Mouse (Mus musculus): ENCODE results near the gene Cx3cr1.

DNA sequence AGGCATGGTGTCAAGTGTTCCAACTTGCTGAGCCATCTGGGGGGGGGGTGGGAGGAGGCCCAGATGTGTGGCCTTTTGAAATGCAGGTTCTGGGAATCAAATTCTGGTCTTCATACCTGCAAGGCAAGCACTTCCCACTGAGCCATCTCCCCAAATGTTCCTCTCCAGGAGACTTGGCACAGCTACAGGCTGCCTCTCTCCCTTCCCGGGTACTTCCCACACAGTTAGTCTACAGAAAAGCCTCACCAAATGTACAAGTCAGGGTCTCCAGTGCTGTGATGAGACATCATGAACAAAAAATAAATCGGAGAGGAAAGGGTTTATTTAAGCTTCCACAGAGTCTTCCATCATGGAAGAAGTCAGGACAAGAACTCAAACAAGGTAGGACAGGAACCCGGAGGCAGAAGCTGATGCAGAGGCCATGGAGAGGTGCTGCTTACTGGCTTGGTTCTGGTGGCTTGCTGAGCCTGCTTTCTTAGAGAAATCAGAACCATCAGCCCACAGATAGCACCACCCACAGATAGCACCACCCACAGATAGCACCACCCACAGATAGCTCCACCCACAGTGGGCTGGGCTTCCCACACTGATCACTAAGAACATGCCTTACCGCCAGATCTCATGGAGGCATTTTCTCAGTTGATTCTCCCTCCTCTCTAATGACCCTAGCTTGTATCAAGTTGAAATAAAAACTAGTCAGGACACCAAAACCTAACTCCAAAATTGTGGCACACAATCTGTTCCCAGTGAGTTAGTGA, 182.4 kb downstream of the Cx3cr1 start:
- TF ChIP-seq CTCF (IDR thresholded peaks at IDR 0.05; ENCODE audit: low read depth, low read length) (no peak), POLR2A (IDR thresholded peaks at IDR 0.05; ENCODE audit: insufficient read depth, low read length) (no peak)
